Mouse (Mus musculus) embryonic fibroblast, embryonic 13.5 days (primary cell): ENCODE data around the gene Tekt4.

ENCODE experiments used
- CTCF ChIP-seq: IDR thresholded peaks from 2 replicates; pipeline ENCODE4 v1.5.1; 2011; ENCODE audit warnings: mild to moderate bottlenecking, control low read depth, low read length, moderate library complexity, borderline replicate concordance; ENCODE audit not compliant: insufficient read depth
- POLR2A ChIP-seq: IDR thresholded peaks from 2 replicates; pipeline ENCODE4 v1.6.1; 2011; ENCODE audit warnings: low read depth, mild to moderate bottlenecking, control low read depth, low read length, moderate library complexity

GRCm38 (mm10) chr17:25445074-25445473, 9.3 kb upstream of the Tekt4 start:
- no peak for TF ChIP-seq CTCF
- TF ChIP-seq POLR2A: no peak
